24 mouse cellular contexts compared by ENCODE assay signal in genomic region chr10:31456806-31457205, GRCm38 (mm10). TPM values are rescaled to one million over a fixed set of nuclear protein-coding genes. Genes with fewer than 3 reads are reported as not detected.
"Had no signal": no experiment of that assay in that cellular context is flagged by ENCODE, and none has a peak within 500 bp of the region (broad histone marks: within the 10 kb centered on the region; RNA-seq: fewer than 3 reads in every experiment).

No protein-coding gene starts in this region.

- DNase-seq: gastrocnemius, adult 2 months; gastrocnemius, postnatal 10 days; gastrocnemius, postnatal 36 days; heart, adult 11 months; heart, adult 2 months; heart, postnatal 14 days; heart, postnatal 36 days; kidney, adult 11 months; kidney, adult 2 months; kidney, adult 9 months; kidney, postnatal 14 days; kidney, postnatal 36 days; layer of hippocampus, adult 9-11 months; layer of hippocampus, postnatal 36 days; left cerebral cortex, postnatal 4 days had no signal

- H3K4me3 ChIP-seq: gastrocnemius, adult 2 months; heart, adult 2 months; heart, embryonic 13.5 days; heart, embryonic 15.5 days; hindbrain, embryonic 13.5 days; hindbrain, embryonic 15.5 days; kidney, embryonic 15.5 days; limb, embryonic 13.5 days; limb, embryonic 15.5 days; liver, embryonic 12.5 days had no signal

- H3K4me1 ChIP-seq: heart, embryonic 13.5 days; heart, embryonic 15.5 days; hindbrain, embryonic 13.5 days; hindbrain, embryonic 15.5 days; kidney, embryonic 15.5 days; limb, embryonic 13.5 days; limb, embryonic 15.5 days; liver, embryonic 12.5 days had no signal

RNA-seq across cellular contexts. Expression of gene Tpd52l1, which starts 11.0 kb away (rescaled TPM):
- total RNA-seq: hematopoietic stem cell, adult 5-6 weeks had no signal
